Mouse (Mus musculus): ENCODE data around the gene Top1. TPM values are rescaled to one million over a fixed set of nuclear protein-coding genes. Genes with fewer than 3 reads are reported as not detected.
"Not testable (repeated sequence)": the region's sequence is repeated elsewhere in the genome, so short reads cannot be mapped to it uniquely, and the experiment has no call there.

Top1 gene
- polyA plus RNA-seq, 1 experiment = 53.1 TPM

GRCm38 (mm10) chr2:160657801-160658442, 12.2 kb downstream of the Top1 start:
- WGBS = 65% methylated on average over 13 of the region's 13 CpGs
- Histone ChIP-seq H3K27ac (ENCODE audit: control insufficient read depth, insufficient read depth, low read depth, low read length, poor library complexity) (no peak overlapping the region), H3K4me1 (ENCODE audit: control insufficient read depth, insufficient read depth, low read length) (no peaks in the 10 kb centered on the region), H3K4me3 (replicated peaks; ENCODE audit: control insufficient read depth, low read depth, low read length) (no peak overlapping the region)
- TF ChIP-seq CTCF (IDR thresholded peaks at IDR 0.05; ENCODE audit: control insufficient read depth, insufficient read depth, low read length) = no peak
- TF ChIP-seq POLR2A (IDR thresholded peaks at IDR 0.05; ENCODE audit: borderline replicate concordance, control insufficient read depth, low read depth, low read length) = no peak

- no peaks in the 10 kb centered on the region for H3K4me1 ChIP-seq (ENCODE audit: control insufficient read depth, insufficient read depth, low read length)
Observed at GRCm38 (mm10) chr2:160658811-160659210, 13.1 kb downstream of the Top1 start.

GRCm38 (mm10) chr2:160664421-160664820, 18.7 kb downstream of the Top1 start:
- H3K4me1 ChIP-seq (ENCODE audit: control insufficient read depth, insufficient read depth, low read length) = no peaks in the 10 kb centered on the region; the same call in 1 of the 2 replicates
- H3K4me3 ChIP-seq (replicated peaks; ENCODE audit: control insufficient read depth, low read depth, low read length) = no peak overlapping the region
- TF ChIP-seq POLR2A (IDR thresholded peaks at IDR 0.05; ENCODE audit: borderline replicate concordance, control insufficient read depth, low read depth, low read length) (no peak), CTCF (IDR thresholded peaks at IDR 0.05; ENCODE audit: control insufficient read depth, insufficient read depth, low read length) (no peak)
- H3K27ac ChIP-seq (ENCODE audit: control insufficient read depth, insufficient read depth, low read depth, low read length, poor library complexity) = no peak overlapping the region

More at GRCm38 (mm10) chr2:160658811-160659210, 13.1 kb downstream of the Top1 start:
- TF ChIP-seq POLR2A (IDR thresholded peaks at IDR 0.05; ENCODE audit: borderline replicate concordance, control insufficient read depth, low read depth, low read length) = no peak
- TF ChIP-seq CTCF (IDR thresholded peaks at IDR 0.05; ENCODE audit: control insufficient read depth, insufficient read depth, low read length) = no peak
- H3K4me3 ChIP-seq (replicated peaks; ENCODE audit: control insufficient read depth, low read depth, low read length) = no peak overlapping the region
- H3K27ac ChIP-seq (ENCODE audit: control insufficient read depth, insufficient read depth, low read depth, low read length, poor library complexity) = no peak overlapping the region

- WGBS = 65% methylated on average over 2 of the region's 2 CpGs
- H3K27ac ChIP-seq (ENCODE audit: control insufficient read depth, insufficient read depth, low read depth, low read length, poor library complexity); H3K4me1 ChIP-seq (ENCODE audit: control insufficient read depth, insufficient read depth, low read length); H3K4me3 ChIP-seq (replicated peaks; ENCODE audit: control insufficient read depth, low read depth, low read length): not testable (repeated sequence)
Observed at GRCm38 (mm10) chr2:160664986-160665385, 19.3 kb downstream of the Top1 start.

- H3K27ac ChIP-seq (ENCODE audit: control insufficient read depth, insufficient read depth, low read depth, low read length, poor library complexity) = no peak overlapping the region
- H3K4me3 ChIP-seq (replicated peaks; ENCODE audit: control insufficient read depth, low read depth, low read length) = no peak overlapping the region
- no peaks in the 10 kb centered on the region; the same call in 1 of the 2 replicates for H3K4me1 ChIP-seq (ENCODE audit: control insufficient read depth, insufficient read depth, low read length)
- 18% methylated on average over 4 of the region's 4 CpGs for WGBS
- TF ChIP-seq CTCF (IDR thresholded peaks at IDR 0.05; ENCODE audit: control insufficient read depth, insufficient read depth, low read length) (no peak), POLR2A (IDR thresholded peaks at IDR 0.05; ENCODE audit: borderline replicate concordance, control insufficient read depth, low read depth, low read length) (no peak)
Observed at GRCm38 (mm10) chr2:160667259-160667658, 21.6 kb downstream of the Top1 start.

GRCm38 (mm10) chr2:160700271-160700670, 54.6 kb downstream of the Top1 start:
- no peak overlapping the region for H3K27ac ChIP-seq (ENCODE audit: control insufficient read depth, insufficient read depth, low read depth, low read length, poor library complexity)
- 17% methylated on average over 5 of the region's 5 CpGs for WGBS
- no peaks in the 10 kb centered on the region for H3K4me1 ChIP-seq (ENCODE audit: control insufficient read depth, insufficient read depth, low read length)
- no peak for TF ChIP-seq CTCF (IDR thresholded peaks at IDR 0.05; ENCODE audit: control insufficient read depth, insufficient read depth, low read length)
- no peak for TF ChIP-seq POLR2A (IDR thresholded peaks at IDR 0.05; ENCODE audit: borderline replicate concordance, control insufficient read depth, low read depth, low read length)
- no peak overlapping the region for H3K4me3 ChIP-seq (replicated peaks; ENCODE audit: control insufficient read depth, low read depth, low read length)

GRCm38 (mm10) chr2:160701603-160702002, 55.9 kb downstream of the Top1 start:
- H3K4me1 ChIP-seq (ENCODE audit: control insufficient read depth, insufficient read depth, low read length) = no peaks in the 10 kb centered on the region
- H3K4me3 ChIP-seq (replicated peaks; ENCODE audit: control insufficient read depth, low read depth, low read length) = no peak overlapping the region
- TF ChIP-seq CTCF (IDR thresholded peaks at IDR 0.05; ENCODE audit: control insufficient read depth, insufficient read depth, low read length) (no peak), POLR2A (IDR thresholded peaks at IDR 0.05; ENCODE audit: borderline replicate concordance, control insufficient read depth, low read depth, low read length) (no peak)
- no peak overlapping the region for H3K27ac ChIP-seq (ENCODE audit: control insufficient read depth, insufficient read depth, low read depth, low read length, poor library complexity)
- WGBS = 32% methylated on average over 3 of the region's 3 CpGs

- Histone ChIP-seq H3K4me1 (ENCODE audit: control insufficient read depth, insufficient read depth, low read length) (no peaks in the 10 kb centered on the region), H3K4me3 (replicated peaks; ENCODE audit: control insufficient read depth, low read depth, low read length) (no peak overlapping the region), H3K27ac (ENCODE audit: control insufficient read depth, insufficient read depth, low read depth, low read length, poor library complexity) (no peak overlapping the region)
- TF ChIP-seq POLR2A (IDR thresholded peaks at IDR 0.05; ENCODE audit: borderline replicate concordance, control insufficient read depth, low read depth, low read length) (no peak), CTCF (IDR thresholded peaks at IDR 0.05; ENCODE audit: control insufficient read depth, insufficient read depth, low read length) (no peak)
Observed at GRCm38 (mm10) chr2:160702824-160703223, 57.1 kb downstream of the Top1 start.

- H3K27ac ChIP-seq (ENCODE audit: control insufficient read depth, insufficient read depth, low read depth, low read length, poor library complexity) = no peak overlapping the region
- H3K4me1 ChIP-seq (ENCODE audit: control insufficient read depth, insufficient read depth, low read length) = no peaks in the 10 kb centered on the region
- H3K4me3 ChIP-seq (replicated peaks; ENCODE audit: control insufficient read depth, low read depth, low read length) = no peak overlapping the region
- TF ChIP-seq POLR2A (IDR thresholded peaks at IDR 0.05; ENCODE audit: borderline replicate concordance, control insufficient read depth, low read depth, low read length) (no peak), CTCF (IDR thresholded peaks at IDR 0.05; ENCODE audit: control insufficient read depth, insufficient read depth, low read length) (no peak)
- WGBS = 81% methylated on average over 3 of the region's 3 CpGs
Observed at GRCm38 (mm10) chr2:160707673-160708072, 62.0 kb downstream of the Top1 start.

Data from bone marrow, adult 2 months (tissue).